Mouse (Mus musculus) limb, embryonic 14.5 days (tissue): Measurements from ENCODE around the gene Smg1. TPM values are rescaled to one million over a fixed set of nuclear protein-coding genes. Genes with fewer than 3 reads are reported as not detected.

ENCODE experiments used
- ATAC-seq: fragments of 200-750 bp; cut with Nextera tagmentation; 2 replicates; pipeline ENCODE4 v1.8.0; 2017; ENCODE audit warnings: low read depth, moderate number of reproducible peaks, moderate TSS enrichment; ENCODE audit not compliant: low FRiP score
- DNase-seq: peaks from one replicate; pipeline ENCODE4 v3.0.0-alpha.2; 2015; ENCODE audit warnings: low spot score
- H3K27ac ChIP-seq: fragments of 300-500 bp; sonication (generic); replicated peaks from 2 replicates; pipeline ENCODE4 v1.5.1; 2014; ENCODE audit warnings: low read depth, mild to moderate bottlenecking, low read length, moderate library complexity, mixed read lengths
- H3K27me3 ChIP-seq: fragments of 300-500 bp; sonication (generic); 2 replicates; pipeline ENCODE4 v1.6.1; 2014; ENCODE audit warnings: low read length, mixed read lengths; ENCODE audit not compliant: control insufficient read depth, insufficient read depth
- H3K36me3 ChIP-seq: fragments of 300-500 bp; sonication (generic); 2 replicates; pipeline ENCODE4 v1.6.1; 2014; ENCODE audit warnings: mild to moderate bottlenecking, low read length, moderate library complexity, mixed read lengths; ENCODE audit not compliant: control insufficient read depth, insufficient read depth
- H3K4me1 ChIP-seq: fragments of 300-500 bp; sonication (generic); 2 replicates; pipeline ENCODE4 v1.6.1; 2014; ENCODE audit warnings: antibody characterized with exemption, low read length, mixed read lengths; ENCODE audit not compliant: control insufficient read depth, insufficient read depth
- H3K4me2 ChIP-seq: fragments of 300-500 bp; sonication (generic); replicated peaks from 2 replicates; pipeline ENCODE4 v1.6.1; 2014; ENCODE audit warnings: low read depth, mild to moderate bottlenecking, low read length, moderate library complexity; ENCODE audit not compliant: severe bottlenecking
- H3K4me3 ChIP-seq: fragments of 300-500 bp; sonication (generic); replicated peaks from 2 replicates; pipeline ENCODE4 v1.5.1; 2014; ENCODE audit warnings: low read length
- H3K9ac ChIP-seq: fragments of 300-500 bp; sonication (generic); 2 replicates; pipeline ENCODE4 v1.6.1; 2014; ENCODE audit warnings: mild to moderate bottlenecking, low read depth, low read length, moderate library complexity; ENCODE audit not compliant: severe bottlenecking
- H3K9me3 ChIP-seq: fragments of 300-500 bp; sonication (generic); 2 replicates; pipeline ENCODE4 v1.6.1; 2016; ENCODE audit warnings: low read length; ENCODE audit not compliant: control insufficient read depth
- POLR2A ChIP-seq: fragments of 200-500 bp; IDR thresholded peaks from 2 replicates; pipeline ENCODE4 v1.8.0; 2012; ENCODE audit warnings: inconsistent platforms, mild to moderate bottlenecking, moderate library complexity, borderline replicate concordance; ENCODE audit not compliant: insufficient read depth, insufficient read length; ENCODE audit errors: extremely low read depth
- WGBS: fragments of 180-500 bp; shearing (Covaris S2); extraction: QIAGEN DNeasy Blood & Tissue Kit; methylation state at CpG from one replicate; pipeline ENCODE4 v1.1.7; 2014; 5-methylcytosine and 5-hydroxymethylcytosine counted together
- polyA plus RNA-seq, 2 experiments: library from polyadenylated mRNA; depleted of rRNA in 1 of 2; stranded (reverse) in 1 of 2; unstranded in 1 of 2; fragments of >200 nt; fragmentation: Nextera tagmentation in 1 of 2; extraction: Ambion mirVana in 1 of 2; gene quantifications; 2 replicates each; pipeline versions ENCODE4 v1.2.1 to v1.2.3; 2012 to 2014

Gene Smg1
- polyA plus RNA-seq, 2 experiments = 21.6 to 42.8 TPM

- ATAC-seq (no peak), DNase-seq (no peak)
- Histone ChIP-seq H3K27ac (no peak overlapping the region), H3K4me1 (peaks cover 21% of the 10 kb centered on the region), H3K36me3 (peaks cover 51% of the 10 kb centered on the region), H3K27me3 (no peaks in the 10 kb centered on the region), H3K9ac (no peak overlapping the region), H3K4me2 (no peak overlapping the region), H3K9me3 (no peaks in the 10 kb centered on the region), H3K4me3 (no peak overlapping the region)
- no peak for TF ChIP-seq POLR2A
These were observed 117.7 kb downstream of the Smg1 start for GRCm38 (mm10) chr7:118125736-118126135.

- Histone ChIP-seq H3K4me3 (no peak overlapping the region), H3K4me1 (peaks cover 16% of the 10 kb centered on the region), H3K9me3 (no peaks in the 10 kb centered on the region), H3K9ac (no peak overlapping the region), H3K4me2 (no peak overlapping the region), H3K27me3 (no peaks in the 10 kb centered on the region), H3K36me3 (peaks cover 70% of the 10 kb centered on the region), H3K27ac (no peak overlapping the region)
- DNase-seq = no peak
- 85% methylated on average over 4 of the region's 4 CpGs for WGBS
- no peak for ATAC-seq
- TF ChIP-seq POLR2A = no peak
These were observed 119.7 kb downstream of the Smg1 start for GRCm38 (mm10) chr7:118123512-118124411.

GRCm38 (mm10) chr7:118122235-118122634 is 121.2 kb downstream of the Smg1 start:
- no peak overlapping the region for H3K9ac ChIP-seq
- H3K27ac ChIP-seq = no peak overlapping the region
- no peak for ATAC-seq
- H3K4me2 ChIP-seq = no peak overlapping the region
- WGBS = 95% methylated on average over 7 of the region's 7 CpGs
- TF ChIP-seq POLR2A = no peak
- H3K4me1 ChIP-seq = peaks cover 5% of the 10 kb centered on the region; the same call in 1 of the 2 replicates
- H3K4me3 ChIP-seq = no peak overlapping the region
- H3K9me3 ChIP-seq = no peaks in the 10 kb centered on the region
- H3K36me3 ChIP-seq = peaks cover 80% of the 10 kb centered on the region
- DNase-seq = no peak
- no peaks in the 10 kb centered on the region for H3K27me3 ChIP-seq

- Histone ChIP-seq H3K4me3 (no peak overlapping the region), H3K4me1 (no peaks in the 10 kb centered on the region), H3K27ac (no peak overlapping the region), H3K4me2 (no peak overlapping the region), H3K9ac (no peak overlapping the region), H3K27me3 (no peaks in the 10 kb centered on the region), H3K36me3 (peaks cover 65% of the 10 kb centered on the region), H3K9me3 (no peaks in the 10 kb centered on the region)
- no peak for TF ChIP-seq POLR2A
- WGBS = 83% methylated on average over 1 of the region's 1 CpGs
- no peak for ATAC-seq
- DNase-seq = no peak
These were observed 122.8 kb downstream of the Smg1 start for GRCm38 (mm10) chr7:118120654-118121053.

- Histone ChIP-seq H3K4me1 (no peaks in the 10 kb centered on the region), H3K27ac (no peak overlapping the region; the same call in 1 of the 2 replicates), H3K36me3 (peaks cover 64% of the 10 kb centered on the region), H3K27me3 (no peaks in the 10 kb centered on the region), H3K9ac (no peak overlapping the region), H3K4me2 (no peak overlapping the region), H3K4me3 (no peak overlapping the region), H3K9me3 (no peaks in the 10 kb centered on the region)
- no peak for ATAC-seq
- WGBS = 71% methylated on average over 5 of the region's 5 CpGs
- no peak for DNase-seq
- no peak for TF ChIP-seq POLR2A
These were observed 123.5 kb downstream of the Smg1 start for GRCm38 (mm10) chr7:118119946-118120345.
